Mouse (Mus musculus) neutrophil, adult 83 days (primary cell): ENCODE data around the gene Trmt13. TPM values are rescaled to one million over a fixed set of nuclear protein-coding genes. Genes with fewer than 3 reads are reported as not detected.

Experiments used
- total RNA-seq, 2 experiments: library from RNA; stranded (reverse); gene quantifications; one replicate each; pipeline ENCODE4 v1.2.4; 2023

Trmt13 gene
- 10 to 100 TPM; 16.4 to 17.3 TPM for total RNA-seq

GRCm38 (mm10) chr3:116614295-116614892 is at the start of gene Trmt13:
Gene Trmt13 (minus strand): TSS chr3:116614587.

GRCm38 (mm10) chr3:116662463-116662863 is 48.1 kb upstream of the Trmt13 start, which contains the start of gene Mfsd14a:
Gene Mfsd14a (minus strand): TSS chr3:116662677.

GRCm38 (mm10) chr3:116594728-116595602 is 19.4 kb downstream of the Trmt13 start, which contains the start of gene Sass6:
Gene Sass6 (plus strand): TSS chr3:116594982.

DNA sequence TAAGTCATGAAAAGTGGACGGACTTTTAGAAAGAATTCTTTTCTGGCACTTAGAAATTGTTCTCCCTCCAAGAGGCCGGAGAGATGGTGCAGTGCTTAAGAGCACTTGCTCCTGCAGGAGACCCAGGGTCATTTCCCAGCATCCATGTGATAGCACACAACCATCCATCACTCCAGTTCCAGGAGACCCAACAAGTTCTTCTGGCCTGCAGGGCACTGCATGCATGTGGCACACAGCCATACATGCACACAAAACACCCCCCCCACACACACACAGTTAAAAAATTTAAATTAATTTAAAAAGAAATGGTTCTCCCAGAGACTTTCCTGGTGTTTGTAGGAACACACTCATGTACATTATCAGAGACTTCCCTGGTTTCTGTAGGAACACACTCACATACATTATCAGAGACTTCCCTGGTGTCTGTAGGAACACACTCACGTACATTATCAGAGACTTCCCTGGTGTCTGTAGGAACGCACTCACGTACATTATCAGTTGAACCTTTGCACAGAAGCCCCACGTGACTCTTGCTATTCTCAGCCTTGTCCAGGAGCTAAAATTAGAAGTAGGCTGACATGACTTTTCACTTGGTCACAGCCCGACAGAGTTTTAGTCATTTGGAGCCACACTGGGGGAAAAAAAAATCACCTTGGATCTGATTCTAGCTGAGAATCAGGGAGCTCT is 51.8 kb downstream of the Trmt13 start, which contains the start of gene Lrrc39:
TSS of gene Lrrc39 (plus strand) at position 566 of the 687 bp plus-strand sequence.

Other genes with a start within 250 kb of the Trmt13 start
- gene Cdc14a, start 190.6 kb downstream of the Trmt13 start, total RNA-seq: 10 to 100 TPM; 34.4 to 44.1 TPM
- 10 to 100 TPM; 20.5 to 20.9 TPM for gene Rtca, start 106.4 kb downstream of the Trmt13 start, total RNA-seq
- 1 to 10 TPM; 6.7 to 6.8 TPM for gene Dbt, start 101.5 kb downstream of the Trmt13 start, total RNA-seq
- gene Lrrc39, start 51.6 kb downstream of the Trmt13 start, total RNA-seq: under 1 TPM; 0.28 to 0.35 TPM
- gene Sass6, start 19.6 kb downstream of the Trmt13 start, total RNA-seq: 10 to 100 TPM; 21.8 to 23.9 TPM
- gene Mfsd14a, start 48.1 kb upstream of the Trmt13 start, total RNA-seq: 10 to 100 TPM; 61.3 to 74.0 TPM
- gene Gm43191, start 66.7 kb upstream of the Trmt13 start, total RNA-seq: not detected
- 10 to 100 TPM; 22.8 to 25.4 TPM for gene Slc35a3, start 98.2 kb upstream of the Trmt13 start, total RNA-seq
- 10 to 100 TPM; 44.9 to 45.2 TPM for gene Agl, start 193.6 kb upstream of the Trmt13 start, total RNA-seq
- gene Frrs1, start 244.9 kb upstream of the Trmt13 start, total RNA-seq: 10 to 100 TPM; 40.6 to 50.9 TPM